In genomic region chr1:186189390-186189789, GRCm38 (mm10) we compare ENCODE assay signal across 7 mouse cellular contexts.
DNase-seq lines count a peak whose midpoint lies in the region; ATAC-seq and TF ChIP-seq lines count a peak whose summit lies in the region.

No protein-coding gene starts in this region.

- H3K4me1 ChIP-seq in heart, embryonic 13.5 days: peaks cover 3% of the 10 kb centered on the region; the same call in 1 of the 2 replicates
- no peaks in the 10 kb centered on the region for H3K4me1 ChIP-seq in limb, embryonic 14.5 days (ENCODE audit: control insufficient read depth, insufficient read depth, low read length)
- no peaks in the 10 kb centered on the region for H3K4me1 ChIP-seq in forebrain, embryonic 16.5 days (replicated peaks; ENCODE audit: control insufficient read depth, insufficient read depth, low read length)

- no peaks in the 10 kb centered on the region for H3K27me3 ChIP-seq in heart, embryonic 13.5 days (replicated peaks)
- H3K27me3 ChIP-seq in limb, embryonic 14.5 days (ENCODE audit: control insufficient read depth, insufficient read depth, low read length): no peaks in the 10 kb centered on the region
- no peaks in the 10 kb centered on the region for H3K27me3 ChIP-seq in forebrain, embryonic 16.5 days (replicated peaks; ENCODE audit: control insufficient read depth, insufficient read depth, low read length)

- 69% methylated on average over 11 of the region's 11 CpGs for WGBS in heart, embryonic 13.5 days
- 47% methylated on average over 11 of the region's 11 CpGs for WGBS in limb, embryonic 14.5 days
- 82% methylated on average over 11 of the region's 11 CpGs for WGBS in forebrain, embryonic 16.5 days

- H3K4me3 ChIP-seq in heart, embryonic 13.5 days: no peak overlapping the region
- H3K4me3 ChIP-seq in limb, embryonic 14.5 days (replicated peaks; ENCODE audit: low read length): no peak overlapping the region
- H3K4me3 ChIP-seq in forebrain, embryonic 16.5 days (replicated peaks; ENCODE audit: low read length): no peak overlapping the region

- H3K4me2 ChIP-seq in heart, embryonic 13.5 days: no peak overlapping the region
- H3K4me2 ChIP-seq in limb, embryonic 14.5 days (replicated peaks; ENCODE audit: low read depth, low read length, severe bottlenecking): no peak overlapping the region
- no peak overlapping the region for H3K4me2 ChIP-seq in forebrain, embryonic 16.5 days (ENCODE audit: low read length)

- TF ChIP-seq POLR2A in limb, embryonic 14.5 days (IDR thresholded peaks at IDR 0.05; ENCODE audit: borderline replicate concordance, extremely low read depth, insufficient read depth, insufficient read length): no peak

- H3K9me3 ChIP-seq in heart, embryonic 13.5 days: no peaks in the 10 kb centered on the region
- H3K9me3 ChIP-seq in limb, embryonic 14.5 days (ENCODE audit: control insufficient read depth, low read length): no peaks in the 10 kb centered on the region
- H3K9me3 ChIP-seq in forebrain, embryonic 16.5 days (ENCODE audit: control insufficient read depth, low read length): no peaks in the 10 kb centered on the region

- H3K27ac ChIP-seq in heart, embryonic 13.5 days (replicated peaks): peak overlapping the region; percentile 21; the same call in 1 of the 2 replicates
- H3K27ac ChIP-seq in limb, embryonic 14.5 days (replicated peaks; ENCODE audit: low read depth, low read length): no peak overlapping the region
- H3K27ac ChIP-seq in forebrain, embryonic 16.5 days (ENCODE audit: low read length): no peak overlapping the region

- no peak for ATAC-seq in heart, embryonic 13.5 days (ENCODE audit: extremely low read depth, insufficient number of reproducible peaks, low FRiP score, low TSS enrichment)
- peak; percentile 74 for ATAC-seq in limb, embryonic 14.5 days (ENCODE audit: low FRiP score, low read depth)
- no peak for ATAC-seq in forebrain, embryonic 16.5 days

- no peaks in the 10 kb centered on the region for H3K36me3 ChIP-seq in heart, embryonic 13.5 days
- H3K36me3 ChIP-seq in limb, embryonic 14.5 days (ENCODE audit: control insufficient read depth, insufficient read depth, low read length): no peaks in the 10 kb centered on the region
- H3K36me3 ChIP-seq in forebrain, embryonic 16.5 days (ENCODE audit: control insufficient read depth, insufficient read depth): no peaks in the 10 kb centered on the region

- H3K9ac ChIP-seq in heart, embryonic 13.5 days: no peak overlapping the region
- no peak overlapping the region for H3K9ac ChIP-seq in limb, embryonic 14.5 days (ENCODE audit: low read depth, low read length, severe bottlenecking)
- H3K9ac ChIP-seq in forebrain, embryonic 16.5 days (replicated peaks; ENCODE audit: low read depth, low read length): no peak overlapping the region

- peak; percentile 34 for DNase-seq in urinary bladder, postnatal 14 days (ENCODE audit: low spot score)
- DNase-seq in urinary bladder, adult 2 months (ENCODE audit: low spot score): no peak
- DNase-seq in limb, embryonic 14.5 days (ENCODE audit: low spot score): peak; percentile 77
- no peak for DNase-seq in frontal cortex, postnatal 36 days (ENCODE audit: low spot score in 2 of 2)
- DNase-seq in right cerebral cortex, adult 2 months (ENCODE audit: low spot score in 2 of 2): no peak

Comparison
In these comparisons a context has a peak if more than half of its experiments do, and no peak if none do; other contexts are left out.
1. DNase-seq: peak in urinary bladder, postnatal 14 days (single experiment) and limb, embryonic 14.5 days (single experiment); none in urinary bladder, adult 2 months (single experiment), frontal cortex, postnatal 36 days (0 of 2) and right cerebral cortex, adult 2 months (0 of 2).